Mouse (Mus musculus) forebrain, embryonic 14.5 days (tissue): ENCODE data around the gene C2cd5. TPM values are rescaled to one million over a fixed set of nuclear protein-coding genes. Genes with fewer than 3 reads are reported as not detected.
"Not testable (repeated sequence)": the region's sequence is repeated elsewhere in the genome, so short reads cannot be mapped to it uniquely, and the experiment has no call there.

Experiments
- ATAC-seq: fragments of 200-750 bp; cut with Nextera tagmentation; 2 replicates; pipeline ENCODE4 v1.8.0; 2017; ENCODE audit warnings: mild to moderate bottlenecking, moderate library complexity
- DNase-seq: peaks from one replicate; pipeline ENCODE4 v3.0.0-alpha.2; 2015; ENCODE audit warnings: low spot score
- H3K27ac ChIP-seq: fragments of 300-500 bp; sonication (generic); 2 replicates; pipeline ENCODE4 v1.5.1; 2014; ENCODE audit warnings: low read depth, mild to moderate bottlenecking, control low read depth, low read length, moderate library complexity
- H3K27me3 ChIP-seq: fragments of 300-500 bp; sonication (generic); replicated peaks from 2 replicates; pipeline ENCODE4 v1.6.1; 2014; ENCODE audit warnings: low read length, control low read depth, mixed read lengths; ENCODE audit not compliant: control insufficient read depth, insufficient read depth
- H3K36me3 ChIP-seq: fragments of 300-500 bp; sonication (generic); 2 replicates; pipeline ENCODE4 v1.6.1; 2014; ENCODE audit warnings: low read length, control low read depth; ENCODE audit not compliant: control insufficient read depth, insufficient read depth
- H3K4me1 ChIP-seq: fragments of 300-500 bp; sonication (generic); 2 replicates; pipeline ENCODE4 v1.6.1; 2014; ENCODE audit warnings: antibody characterized with exemption, low read length, control low read depth; ENCODE audit not compliant: control insufficient read depth, insufficient read depth
- H3K4me2 ChIP-seq: fragments of 300-500 bp; sonication (generic); 2 replicates; pipeline ENCODE4 v1.6.1; 2014; ENCODE audit warnings: mild to moderate bottlenecking, control low read depth, low read length
- H3K4me3 ChIP-seq: fragments of 300-500 bp; sonication (generic); 2 replicates; pipeline ENCODE4 v1.5.1; 2014; ENCODE audit warnings: low read depth, low read length, control low read depth
- H3K9ac ChIP-seq: fragments of 300-500 bp; sonication (generic); 2 replicates; pipeline ENCODE4 v1.6.1; 2014; ENCODE audit warnings: mild to moderate bottlenecking, low read length, control low read depth, moderate library complexity
- H3K9me3 ChIP-seq: fragments of 300-500 bp; sonication (generic); replicated peaks from 2 replicates; pipeline ENCODE4 v1.6.1; 2016; ENCODE audit warnings: low read length, control low read depth, mixed read lengths; ENCODE audit not compliant: control insufficient read depth
- WGBS: fragments of 180-500 bp; shearing (Covaris S2); extraction: QIAGEN DNeasy Blood & Tissue Kit; methylation state at CpG from one replicate; pipeline ENCODE4 v1.1.7; 2014; 5-methylcytosine and 5-hydroxymethylcytosine counted together
- polyA plus RNA-seq: library from polyadenylated mRNA; unstranded; fragments of >200 nt; fragmentation: Nextera tagmentation; extraction: Ambion mirVana; gene quantifications from 2 replicates; pipeline ENCODE4 v1.2.1, GENCODE M21; 2014

C2cd5 gene
- polyA plus RNA-seq, 1 experiment from 2014 or later: 23.3 TPM

DNA sequence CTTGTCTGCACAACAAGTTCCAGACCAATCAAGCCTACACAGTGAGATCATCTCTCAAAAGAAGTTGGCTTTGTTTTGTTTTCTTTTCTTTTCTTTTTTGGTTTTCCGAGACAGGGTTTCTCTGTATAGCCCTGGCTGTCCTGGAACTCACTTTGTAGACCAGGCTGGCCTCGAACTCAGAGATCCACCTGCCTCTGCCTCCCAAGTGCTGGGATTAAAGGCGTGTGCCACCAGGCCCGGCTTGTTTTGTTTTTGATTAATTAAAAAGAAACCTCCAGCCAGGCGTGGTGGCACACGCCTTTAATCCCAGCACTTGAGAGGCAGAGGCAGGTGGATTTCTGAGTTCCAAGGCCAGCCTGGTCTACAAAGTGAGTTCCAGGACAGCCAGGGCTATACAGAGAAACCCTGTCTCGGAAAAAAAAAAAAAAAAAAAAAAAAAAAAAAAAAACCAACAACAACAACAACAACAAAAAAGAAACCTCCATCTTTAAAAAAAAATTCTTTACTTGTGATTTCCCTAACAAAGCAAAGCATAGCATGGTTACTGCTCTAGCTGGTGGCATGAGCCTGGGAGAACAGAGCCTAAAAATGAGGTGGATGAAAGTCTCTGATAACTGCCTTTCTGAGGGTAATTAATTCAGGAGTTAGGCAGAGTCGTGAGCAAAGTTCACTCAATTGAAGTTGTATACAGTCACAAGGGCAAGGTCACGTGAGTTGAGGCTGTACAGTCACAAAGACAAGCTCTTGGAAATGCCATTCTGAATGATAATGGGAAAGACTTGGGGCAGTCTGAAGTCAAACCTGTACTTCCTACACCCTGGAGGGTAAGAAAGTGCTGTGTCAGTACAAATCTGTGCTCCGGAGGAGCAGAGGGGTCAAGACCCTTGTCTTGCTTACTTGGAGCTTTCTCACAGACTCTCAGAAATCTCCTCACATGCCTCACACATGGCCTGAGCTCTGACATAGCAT, 42.0 kb upstream of the C2cd5 start:
- DNase-seq, H3K4me2 ChIP-seq, ATAC-seq, H3K27me3 ChIP-seq, H3K4me1 ChIP-seq, H3K27ac ChIP-seq, H3K9ac ChIP-seq, H3K4me3 ChIP-seq, H3K9me3 ChIP-seq, H3K36me3 ChIP-seq: not testable (repeated sequence)
- 83% methylated on average over 10 of the region's 10 CpGs for WGBS

- ATAC-seq (no peak), DNase-seq (no peak)
- H3K4me3 ChIP-seq: no peak overlapping the region
- H3K27ac ChIP-seq: no peak overlapping the region
- 91% methylated on average over 9 of the region's 9 CpGs for WGBS
- no peaks in the 10 kb centered on the region for H3K9me3 ChIP-seq
- no peaks in the 10 kb centered on the region for H3K4me1 ChIP-seq
- no peaks in the 10 kb centered on the region for H3K36me3 ChIP-seq
- H3K9ac ChIP-seq: no peak overlapping the region
- H3K27me3 ChIP-seq: no peaks in the 10 kb centered on the region
- no peak overlapping the region for H3K4me2 ChIP-seq
These were observed 40.9 kb upstream of the C2cd5 start for GRCm38 (mm10) chr6:143140884-143141283.

GRCm38 (mm10) chr6:143139417-143139816, 39.5 kb upstream of the C2cd5 start:
- WGBS: 95% methylated on average over 2 of the region's 2 CpGs
- Histone ChIP-seq H3K9me3 (no peaks in the 10 kb centered on the region), H3K4me1 (no peaks in the 10 kb centered on the region), H3K27me3 (no peaks in the 10 kb centered on the region), H3K4me2 (no peak overlapping the region), H3K27ac (no peak overlapping the region), H3K36me3 (no peaks in the 10 kb centered on the region), H3K9ac (no peak overlapping the region), H3K4me3 (no peak overlapping the region)
- no peak for DNase-seq
- no peak for ATAC-seq

- no peaks in the 10 kb centered on the region for H3K4me1 ChIP-seq
- H3K4me3 ChIP-seq: no peak overlapping the region
- ATAC-seq (no peak), DNase-seq (no peak)
- no peak overlapping the region for H3K9ac ChIP-seq
- H3K27ac ChIP-seq: no peak overlapping the region
- H3K4me2 ChIP-seq: no peak overlapping the region
- H3K36me3 ChIP-seq: no peaks in the 10 kb centered on the region
- 85% methylated on average over 5 of the region's 5 CpGs for WGBS
- no peaks in the 10 kb centered on the region for H3K27me3 ChIP-seq
- H3K9me3 ChIP-seq: no peaks in the 10 kb centered on the region
These were observed 37.4 kb upstream of the C2cd5 start for GRCm38 (mm10) chr6:143137341-143137740.

- Histone ChIP-seq H3K27ac (no peak overlapping the region), H3K36me3 (no peaks in the 10 kb centered on the region), H3K27me3 (no peaks in the 10 kb centered on the region), H3K4me1 (no peaks in the 10 kb centered on the region), H3K4me2 (no peak overlapping the region), H3K4me3 (no peak overlapping the region), H3K9me3 (no peaks in the 10 kb centered on the region), H3K9ac (no peak overlapping the region)
- ATAC-seq (no peak), DNase-seq (no peak)
- WGBS: 96% methylated on average over 7 of the region's 7 CpGs
These were observed 36.7 kb upstream of the C2cd5 start for GRCm38 (mm10) chr6:143136688-143137087.

DNA sequence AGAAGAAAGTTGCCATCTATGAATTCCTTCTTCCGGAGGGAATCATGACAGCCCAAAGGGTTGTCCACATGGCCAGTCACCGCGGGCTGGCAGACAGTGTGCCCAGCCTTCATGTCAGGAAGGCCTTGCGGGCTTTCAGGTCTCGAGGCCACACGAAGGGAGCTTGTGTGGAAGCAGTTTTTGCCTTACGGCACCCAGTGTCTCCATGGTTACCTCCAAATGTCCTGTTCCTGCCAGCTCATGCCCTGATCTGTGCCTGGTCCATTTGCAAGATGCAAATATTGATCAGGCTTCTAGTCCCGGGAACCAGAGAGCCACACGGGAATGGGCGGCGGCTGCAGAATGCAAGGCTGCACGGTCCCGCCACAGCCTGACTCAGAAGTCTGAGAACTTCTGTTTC, 35.2 kb upstream of the C2cd5 start:
- H3K9ac ChIP-seq: no peak overlapping the region
- H3K9me3 ChIP-seq: 0 out of 2 replicates have a peak, but pooled peaks cover 2% of the 10 kb centered on the region
- H3K4me2 ChIP-seq: no peak overlapping the region
- no peaks in the 10 kb centered on the region for H3K27me3 ChIP-seq
- H3K4me1 ChIP-seq: no peaks in the 10 kb centered on the region
- WGBS: 95% methylated on average over 13 of the region's 13 CpGs
- H3K27ac ChIP-seq: no peak overlapping the region
- no peaks in the 10 kb centered on the region for H3K36me3 ChIP-seq
- H3K4me3 ChIP-seq: no peak overlapping the region
- ATAC-seq (no peak), DNase-seq (no peak)

DNA sequence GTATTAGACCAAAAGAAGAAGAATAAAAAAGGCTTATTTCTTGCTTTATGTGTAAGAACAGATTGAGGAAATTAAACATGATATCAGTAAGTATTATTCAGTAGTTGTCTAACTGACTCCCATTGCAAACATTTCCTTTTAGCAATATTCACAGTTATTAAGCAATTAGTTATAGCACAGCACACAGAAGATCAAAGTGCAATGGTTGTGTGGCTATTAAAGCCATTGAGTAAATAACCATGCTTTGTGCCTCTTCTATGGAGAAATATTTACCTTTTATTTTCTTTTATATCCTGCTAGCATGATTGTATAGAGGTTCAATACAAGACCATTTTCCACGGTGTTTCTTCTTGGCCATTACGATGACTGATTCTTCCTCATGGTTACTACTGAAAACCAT, 33.2 kb upstream of the C2cd5 start:
- 0 out of 2 replicates have a peak, but pooled peaks cover 2% of the 10 kb centered on the region for H3K9me3 ChIP-seq
- no peak overlapping the region for H3K27ac ChIP-seq
- WGBS: 85% methylated on average over 2 of the region's 2 CpGs
- DNase-seq (no peak), ATAC-seq (no peak)
- H3K4me1 ChIP-seq: no peaks in the 10 kb centered on the region
- H3K4me2 ChIP-seq: no peak overlapping the region
- no peak overlapping the region for H3K4me3 ChIP-seq
- no peaks in the 10 kb centered on the region for H3K36me3 ChIP-seq
- H3K27me3 ChIP-seq: no peaks in the 10 kb centered on the region
- H3K9ac ChIP-seq: no peak overlapping the region

DNA sequence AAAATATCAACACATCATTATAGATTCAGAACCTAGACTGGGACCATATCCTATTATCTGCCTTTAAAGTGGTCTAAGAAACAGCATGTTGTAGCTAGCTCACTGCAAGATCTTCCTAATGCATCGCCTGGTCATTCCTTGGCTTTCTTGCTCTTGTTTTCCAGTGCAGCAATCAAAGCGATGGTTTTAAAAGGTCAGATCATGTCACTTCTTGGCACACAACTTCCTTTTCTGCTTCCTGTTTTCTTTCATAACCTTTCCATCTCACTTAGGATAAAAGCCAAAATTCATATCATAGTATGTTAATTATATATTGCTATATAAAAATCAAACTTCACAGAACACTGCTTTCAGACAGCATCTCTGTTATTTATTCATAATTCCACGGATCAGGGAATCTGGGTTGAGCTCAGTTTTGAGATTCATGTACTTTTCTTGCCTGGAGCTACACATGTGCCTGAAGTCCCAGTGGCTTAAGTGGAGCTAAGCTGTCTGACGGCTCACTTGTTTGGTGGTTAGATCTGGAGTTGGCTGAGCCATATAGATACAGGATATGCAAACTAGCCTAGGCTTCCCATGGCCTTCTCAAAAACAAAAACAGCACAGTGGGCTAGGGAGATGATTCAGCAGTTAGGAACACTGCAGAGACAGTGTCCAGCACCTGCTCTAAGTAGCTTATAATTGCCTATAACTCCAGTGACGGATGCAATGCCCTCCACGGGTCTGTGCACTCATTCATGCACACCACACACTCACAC, 32.1 kb upstream of the C2cd5 start:
- Histone ChIP-seq H3K9me3 (0 out of 2 replicates have a peak, but pooled peaks cover 2% of the 10 kb centered on the region), H3K27ac (no peak overlapping the region), H3K27me3 (no peaks in the 10 kb centered on the region), H3K9ac (no peak overlapping the region), H3K4me3 (no peak overlapping the region), H3K4me2 (no peak overlapping the region), H3K4me1 (no peaks in the 10 kb centered on the region), H3K36me3 (no peaks in the 10 kb centered on the region)
- no peak for ATAC-seq
- WGBS: 76% methylated on average over 6 of the region's 6 CpGs
- DNase-seq: no peak

DNA sequence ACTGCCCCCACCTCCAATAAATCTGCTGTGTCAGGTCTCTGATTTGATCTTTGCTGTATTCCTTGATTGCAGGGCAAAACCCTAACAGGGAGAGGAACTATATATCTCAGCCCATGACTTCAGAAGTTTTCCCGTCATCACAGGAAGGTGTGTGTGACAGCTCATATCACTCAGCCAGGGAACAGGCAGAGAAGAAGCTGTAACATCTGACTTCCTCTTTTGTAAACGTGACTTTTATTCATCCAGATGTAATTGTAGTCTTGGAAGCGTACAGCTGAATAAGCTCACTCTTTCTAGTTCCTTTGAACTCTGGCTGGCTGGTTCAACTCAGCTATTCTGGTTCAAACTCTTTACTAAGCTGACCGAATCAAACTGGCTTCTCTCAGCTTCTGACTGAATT, 30.5 kb upstream of the C2cd5 start:
- no peak overlapping the region for H3K4me2 ChIP-seq
- H3K27me3 ChIP-seq: no peaks in the 10 kb centered on the region
- DNase-seq (no peak), ATAC-seq (no peak)
- 0 out of 2 replicates have a peak, but pooled peaks cover 2% of the 10 kb centered on the region for H3K9me3 ChIP-seq
- 86% methylated on average over 4 of the region's 4 CpGs for WGBS
- H3K4me1 ChIP-seq: no peaks in the 10 kb centered on the region
- no peak overlapping the region for H3K27ac ChIP-seq
- no peak overlapping the region for H3K4me3 ChIP-seq
- H3K9ac ChIP-seq: no peak overlapping the region
- no peaks in the 10 kb centered on the region for H3K36me3 ChIP-seq
